Mouse (Mus musculus) G1E (cell line): Measurements from ENCODE around the gene C8g. TPM values are rescaled to one million over a fixed set of nuclear protein-coding genes. Genes with fewer than 3 reads are reported as not detected.
A peak's percentile ranks its signal among the peaks of the same experiment; 100 is the strongest.

ENCODE experiments used
- ATAC-seq: 2 replicates; pipeline ENCODE4 v1.8.0; 2016; ENCODE audit warnings: mild to moderate bottlenecking; ENCODE audit not compliant: insufficient number of reproducible peaks, poor library complexity, low FRiP score, severe bottlenecking; ENCODE audit errors: extremely low read depth
- DNase-seq: peaks from one replicate; pipeline ENCODE4 v3.0.0; 2012; ENCODE audit warnings: low spot score
- H3K27me3 ChIP-seq: 2 replicates; pipeline ENCODE4 v1.6.1; 2012; ENCODE audit warnings: mild to moderate bottlenecking, low read length, inconsistent platforms; ENCODE audit not compliant: insufficient read depth
- H3K36me3 ChIP-seq: replicated peaks from 2 replicates; pipeline ENCODE3; 2012; ENCODE audit warnings: mild to moderate bottlenecking, inconsistent platforms
- H3K4me1 ChIP-seq: 2 replicates; pipeline ENCODE4 v1.6.1; 2012; ENCODE audit warnings: low read depth, low read length, inconsistent platforms, mixed read lengths; ENCODE audit not compliant: insufficient read depth
- H3K4me3 ChIP-seq: 2 replicates; pipeline ENCODE4 v1.5.1; 2012; ENCODE audit warnings: low read depth, mild to moderate bottlenecking, inconsistent platforms, low read length, moderate library complexity, mixed read lengths
- H3K9me3 ChIP-seq: replicated peaks from 2 replicates; pipeline ENCODE4 v1.6.1; 2012; ENCODE audit warnings: inconsistent platforms
- CTCF ChIP-seq: IDR thresholded peaks from 2 replicates; pipeline ENCODE4 v1.5.1; 2012; ENCODE audit warnings: low read depth, low read length, inconsistent platforms, mixed read lengths
- GATA1 ChIP-seq: IDR thresholded peaks from 2 replicates; pipeline ENCODE4 v1.6.1; 2012; ENCODE audit warnings: borderline replicate concordance, low read length, inconsistent platforms, mixed read lengths
- GATA2 ChIP-seq: IDR thresholded peaks from 2 replicates; pipeline ENCODE4 v1.6.1; 2012; ENCODE audit warnings: low read depth, low read length, inconsistent platforms, borderline replicate concordance
- POLR2AphosphoS5 ChIP-seq: IDR thresholded peaks from 2 replicates; pipeline ENCODE4 v1.6.1; 2012; ENCODE audit warnings: low read depth, low read length, inconsistent platforms; ENCODE audit not compliant: insufficient replicate concordance
- TAL1 ChIP-seq: conservative IDR thresholded peaks from 2 replicates; pipeline ENCODE4 v1.6.1; 2012; ENCODE audit warnings: low read depth, low read length, inconsistent platforms, mixed read lengths
- polyA plus RNA-seq: library from polyadenylated mRNA; stranded (reverse); fragments of >175 nt; gene quantifications from 2 replicates; pipeline ENCODE4 v1.2.3, GENCODE M21; 2012
- total RNA-seq, 2 experiments: library from RNA; stranded (forward) in 1 of 2; stranded (reverse) in 1 of 2; fragments of 200-1000 nt in 1 of 2; fragments of >200 nt in 1 of 2; fragmentation: Nextera tagmentation in 1 of 2; gene quantifications; 2 replicates each; pipeline ENCODE4 v1.2.3; 2014 to 2017

C8g gene
- total and polyA plus RNA-seq, 3 experiments, result 0.21 to 3.4 (median 2.2) TPM

GRCm38 (mm10) chr2:25500576-25501405, 728 bp downstream of the C8g start, which contains the start of gene Fbxw5:
Gene Fbxw5, plus strand, starts transcription at chr2:25500750.
- peaks cover 60% of the 10 kb centered on the region for H3K4me1 ChIP-seq
- DNase-seq, result peak; percentile 92
- no peaks in the 10 kb centered on the region for H3K9me3 ChIP-seq
- no peaks in the 10 kb centered on the region for H3K27me3 ChIP-seq
- peak within 1 kb of the TSS; percentile 88 for H3K4me3 ChIP-seq
- TF ChIP-seq GATA1 (no peak), GATA2 (no peak), POLR2AphosphoS5 (no peak), CTCF (no peak), TAL1 (no peak)
- peaks cover 43% of the 10 kb centered on the region for H3K36me3 ChIP-seq
- ATAC-seq, result peak; percentile 61

- H3K4me1 ChIP-seq, result peaks cover 60% of the 10 kb centered on the region
- ATAC-seq, result no peak
- H3K36me3 ChIP-seq, result peaks cover 36% of the 10 kb centered on the region
- DNase-seq, result no peak
- peaks cover 5% of the 10 kb centered on the region; the same call in 1 of the 2 replicates for H3K27me3 ChIP-seq
- H3K9me3 ChIP-seq, result no peaks in the 10 kb centered on the region
- TF ChIP-seq POLR2AphosphoS5 (no peak), GATA2 (no peak), GATA1 (no peak), CTCF (no peak)
- peak overlapping the region; percentile 88 for H3K4me3 ChIP-seq
Observed at GRCm38 (mm10) chr2:25500071-25500575, 1.4 kb downstream of the C8g start.

GRCm38 (mm10) chr2:25498622-25499478, 2.7 kb downstream of the C8g start:
- TF ChIP-seq GATA2, result no peak
- TF ChIP-seq POLR2AphosphoS5, result no peak
- TF ChIP-seq GATA1, result no peak
- TF ChIP-seq CTCF, result no peak
- TF ChIP-seq TAL1, result no peak
- peaks cover 14% of the 10 kb centered on the region for H3K27me3 ChIP-seq
- ATAC-seq (no peak), DNase-seq (no peak)
- H3K4me1 ChIP-seq, result peaks cover 57% of the 10 kb centered on the region
- H3K36me3 ChIP-seq, result peaks cover 23% of the 10 kb centered on the region
- no peak overlapping the region for H3K4me3 ChIP-seq
- no peaks in the 10 kb centered on the region for H3K9me3 ChIP-seq

- peak overlapping the region; percentile 7; the same call in 1 of the 2 replicates for H3K4me3 ChIP-seq
- H3K36me3 ChIP-seq, result peaks cover 15% of the 10 kb centered on the region
- peaks cover 56% of the 10 kb centered on the region for H3K4me1 ChIP-seq
- H3K27me3 ChIP-seq, result peaks cover 22% of the 10 kb centered on the region
- H3K9me3 ChIP-seq, result no peaks in the 10 kb centered on the region
- peak; percentile 73 for DNase-seq
- ATAC-seq, result peak; percentile 46; the same call in 1 of the 2 replicates
- TF ChIP-seq GATA1, result no peak
- TF ChIP-seq CTCF, result no peak
- no peak for TF ChIP-seq TAL1
- TF ChIP-seq POLR2AphosphoS5, result no peak
- TF ChIP-seq GATA2, result no peak
Observed at GRCm38 (mm10) chr2:25497846-25498575, 3.5 kb downstream of the C8g start.

GRCm38 (mm10) chr2:25496462-25496861, 5.1 kb downstream of the C8g start:
- ATAC-seq (no peak), DNase-seq (no peak)
- Histone ChIP-seq H3K4me3 (no peak overlapping the region), H3K36me3 (no peaks in the 10 kb centered on the region), H3K9me3 (no peaks in the 10 kb centered on the region), H3K4me1 (peaks cover 40% of the 10 kb centered on the region), H3K27me3 (peaks cover 37% of the 10 kb centered on the region)
- TF ChIP-seq POLR2AphosphoS5 (no peak), GATA2 (no peak), CTCF (no peak), TAL1 (no peak), GATA1 (no peak)
